Mouse (Mus musculus) brown adipose tissue, adult 24 weeks (tissue): ENCODE measurements around the gene Pakap. TPM values are rescaled to one million over a fixed set of nuclear protein-coding genes. Genes with fewer than 3 reads are reported as not detected.
"Not testable (repeated sequence)": the region's sequence is repeated elsewhere in the genome, so short reads cannot be mapped to it uniquely, and the experiment has no call there.

ENCODE experiments used
- H3K27ac ChIP-seq: fragments of 200-500 bp; replicated peaks from 2 replicates; pipeline ENCODE4 v1.5.1; 2012; ENCODE audit warnings: low read depth, mild to moderate bottlenecking, low read length
- H3K4me1 ChIP-seq: fragments of 200-500 bp; 2 replicates; pipeline ENCODE4 v1.6.1; 2012; ENCODE audit warnings: low read length, mixed read lengths; ENCODE audit not compliant: control insufficient read depth, insufficient read depth, insufficient read length
- H3K4me3 ChIP-seq: fragments of 200-500 bp; 2 replicates; pipeline ENCODE4 v1.5.1; 2012; ENCODE audit warnings: low read depth, mild to moderate bottlenecking, low read length, moderate library complexity; ENCODE audit not compliant: insufficient read depth
- polyA plus RNA-seq: library from polyadenylated mRNA; stranded (reverse); fragments of >200 nt; gene quantifications from 2 replicates; pipeline ENCODE4 v1.2.4, GENCODE M21; 2012; ENCODE audit not compliant: missing spikeins, insufficient read depth, insufficient read length

Pakap gene
- polyA plus RNA-seq, 1 experiment = 30.1 TPM

DNA sequence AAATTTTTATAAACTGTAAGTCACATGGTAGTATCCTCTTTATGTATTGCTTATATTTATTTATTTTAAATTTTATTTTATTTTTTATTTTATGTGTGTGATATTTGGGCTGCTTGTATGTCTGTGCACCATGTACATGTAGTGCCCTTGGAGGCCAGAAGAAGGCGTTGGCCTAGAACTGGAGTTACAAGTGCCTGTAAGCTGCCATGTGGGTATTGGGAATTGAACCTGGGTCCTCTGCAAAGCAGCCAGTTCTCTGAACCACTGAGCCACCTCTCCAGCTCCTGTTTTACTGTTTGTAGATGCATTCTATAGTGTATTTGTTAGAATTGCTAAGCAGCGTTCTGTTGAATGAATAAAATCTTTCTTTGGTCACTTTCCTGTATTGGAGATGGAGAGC lies 320.3 kb downstream of the Pakap start:
- no peak overlapping the region for H3K27ac ChIP-seq
- no peak overlapping the region for H3K4me3 ChIP-seq
- H3K4me1 ChIP-seq = peaks cover 23% of the 10 kb centered on the region

DNA sequence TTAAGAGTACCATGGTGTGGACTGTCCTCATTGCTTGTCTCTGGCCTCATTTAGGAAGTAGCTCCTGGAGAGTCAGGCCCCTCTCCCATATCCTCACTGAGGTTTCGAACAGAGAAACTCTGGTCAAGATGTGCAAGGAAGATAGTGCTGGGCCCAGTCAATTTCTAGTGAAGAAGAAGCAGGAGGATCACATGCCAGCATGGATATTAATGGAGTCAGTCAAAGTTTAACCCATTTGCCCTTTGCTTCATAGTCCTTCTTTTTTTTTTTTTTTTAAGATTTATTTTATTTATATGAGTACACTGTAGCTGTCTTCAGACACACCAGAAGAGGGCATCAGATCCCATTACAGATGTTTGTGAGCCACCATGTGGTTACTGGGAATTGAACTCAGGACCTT lies 321.0 kb downstream of the Pakap start:
- not testable (repeated sequence) for H3K27ac ChIP-seq, H3K4me3 ChIP-seq
- peaks cover 19% of the 10 kb centered on the region for H3K4me1 ChIP-seq

DNA sequence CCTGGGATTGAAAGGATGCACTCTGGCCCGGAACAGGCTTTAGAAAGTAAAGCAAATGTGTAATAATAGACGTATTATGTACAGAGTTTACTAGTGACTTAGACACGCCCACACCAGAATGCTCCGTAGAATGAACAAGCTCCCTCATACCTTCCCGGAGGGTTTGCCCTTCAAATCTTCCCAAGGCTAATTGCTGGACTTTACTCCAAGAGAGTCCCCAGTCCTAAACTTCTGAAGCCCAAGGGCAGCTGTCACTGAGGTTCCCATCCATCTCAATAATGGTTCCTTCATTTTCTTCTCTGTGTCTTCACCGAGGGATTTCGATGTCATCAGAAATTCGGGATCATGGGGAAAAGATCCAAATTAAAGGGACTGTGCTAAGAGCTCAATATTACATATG lies 321.8 kb downstream of the Pakap start:
- Histone ChIP-seq H3K4me1 (peaks cover 13% of the 10 kb centered on the region; the same call in 1 of the 2 replicates), H3K27ac (no peak overlapping the region), H3K4me3 (no peak overlapping the region)

DNA sequence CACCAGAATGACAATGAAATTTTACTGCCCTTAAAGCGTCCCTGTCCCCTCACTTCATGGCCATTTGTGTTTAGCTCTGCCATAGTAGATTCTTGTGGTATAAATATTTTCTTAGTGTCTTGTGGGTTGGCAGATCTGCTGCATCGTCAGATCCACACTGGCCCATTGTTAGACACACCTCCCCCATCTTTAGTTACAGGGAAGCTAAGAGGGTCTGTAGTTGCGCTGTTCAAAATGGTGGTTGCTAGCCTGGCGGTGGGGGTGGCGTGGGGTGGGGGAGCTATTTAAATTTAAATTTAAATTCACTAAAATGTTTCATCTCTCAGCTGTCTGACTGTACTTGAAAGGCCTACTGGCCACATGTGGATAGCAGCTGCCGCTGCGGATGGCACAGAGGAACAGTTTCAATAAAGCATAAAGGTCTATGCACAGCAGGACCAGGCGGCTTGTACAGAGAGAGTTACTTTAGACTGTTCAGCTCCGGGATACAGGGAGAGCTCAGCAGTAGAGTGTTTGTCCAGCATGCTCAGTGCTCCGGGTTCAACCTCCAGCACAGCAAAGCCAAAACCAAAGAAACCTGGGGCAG lies 324.1 kb downstream of the Pakap start:
- Histone ChIP-seq H3K27ac (no peak overlapping the region), H3K4me3 (no peak overlapping the region), H3K4me1 (peaks cover 8% of the 10 kb centered on the region; the same call in 1 of the 2 replicates)

DNA sequence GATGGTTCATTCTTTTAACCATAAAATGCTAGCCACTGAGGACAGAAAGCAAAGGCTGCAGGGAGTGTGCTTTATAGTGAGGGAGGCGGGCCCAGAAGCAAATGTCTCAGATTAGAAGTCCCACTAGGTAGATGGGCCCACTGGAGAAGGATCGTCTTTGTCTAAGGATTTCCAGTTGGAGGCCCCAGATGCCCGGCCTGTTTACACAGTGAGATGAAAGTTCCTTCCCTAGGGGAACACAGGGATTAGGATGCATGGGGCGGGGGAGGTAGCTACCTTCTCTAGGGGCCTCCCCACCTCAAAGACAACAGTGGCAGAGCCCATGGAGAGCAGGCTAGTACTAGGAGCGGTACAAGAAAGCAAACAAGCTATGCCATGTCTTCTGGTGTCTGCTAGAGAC lies 327.2 kb downstream of the Pakap start:
- Histone ChIP-seq H3K4me3 (no peak overlapping the region), H3K27ac (peak overlapping the region; percentile 43; the same call in 1 of the 2 replicates)

DNA sequence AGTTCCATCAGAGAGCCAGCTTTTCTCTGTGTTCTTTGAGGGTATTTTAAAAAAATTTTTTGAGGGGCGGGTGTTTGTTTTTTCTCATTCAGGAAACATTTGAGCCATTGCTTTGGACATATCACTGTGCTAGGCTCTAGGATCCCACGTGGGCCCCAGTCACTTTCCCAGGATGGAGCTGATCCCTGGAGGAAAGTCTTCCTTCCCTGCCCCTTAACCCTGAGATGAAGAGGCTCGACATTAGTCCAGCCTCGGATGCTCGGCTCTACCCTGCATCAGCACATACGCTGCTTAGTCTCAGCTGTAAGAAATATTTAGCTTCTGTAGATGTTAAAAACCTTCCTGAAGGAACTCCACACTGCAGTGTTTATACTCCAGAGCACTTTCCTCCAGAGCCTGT lies 327.9 kb downstream of the Pakap start:
- H3K4me3 ChIP-seq = no peak overlapping the region
- peaks cover 8% of the 10 kb centered on the region; the same call in 1 of the 2 replicates for H3K4me1 ChIP-seq
- no peak overlapping the region for H3K27ac ChIP-seq

More for the DNA sequence above, 327.2 kb downstream of the Pakap start:
- peaks cover 8% of the 10 kb centered on the region; the same call in 1 of the 2 replicates for H3K4me1 ChIP-seq

DNA sequence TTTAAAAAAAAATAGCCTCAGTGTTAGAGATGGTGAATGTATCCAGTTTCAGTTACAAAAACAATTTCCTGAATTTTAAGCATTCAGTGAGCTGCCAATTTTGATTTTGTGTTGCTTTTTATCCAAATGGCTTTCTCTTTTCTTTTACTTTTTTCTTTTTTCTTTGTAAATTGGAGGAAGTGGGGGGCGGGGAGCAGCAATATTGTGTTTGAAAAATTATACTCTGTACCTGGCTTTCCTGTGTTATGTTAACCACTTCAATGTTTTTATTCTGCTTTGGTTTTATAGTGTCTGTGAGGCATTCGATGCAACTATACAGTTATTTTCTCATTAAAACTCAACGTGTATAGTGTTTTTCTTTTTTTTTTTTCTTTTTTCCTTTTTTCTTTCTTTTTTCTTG lies 328.7 kb downstream of the Pakap start:
- Histone ChIP-seq H3K4me3 (no peak overlapping the region), H3K4me1 (peaks cover 8% of the 10 kb centered on the region; the same call in 1 of the 2 replicates), H3K27ac (no peak overlapping the region)

DNA sequence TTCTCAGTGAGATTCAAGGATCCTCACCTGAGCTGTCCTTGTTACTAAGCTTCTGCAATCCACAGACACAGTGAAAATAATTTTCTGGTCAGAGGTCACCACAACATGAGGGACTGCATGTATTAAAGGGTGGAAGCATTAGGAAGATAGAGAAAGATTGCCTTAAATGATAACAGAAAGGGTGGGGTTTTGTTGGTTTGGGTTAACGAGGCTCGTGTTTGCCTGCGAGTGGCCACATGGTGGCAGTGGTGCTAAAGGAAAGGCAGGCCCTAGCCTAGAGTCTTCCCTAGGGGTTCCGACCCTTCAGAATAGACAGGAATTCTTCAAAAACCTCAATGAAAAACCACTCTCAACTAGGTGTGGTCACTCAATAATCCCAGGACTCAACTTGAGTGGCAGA lies 333.2 kb downstream of the Pakap start:
- Histone ChIP-seq H3K4me3 (no peak overlapping the region), H3K4me1 (peaks cover 2% of the 10 kb centered on the region; the same call in 1 of the 2 replicates), H3K27ac (no peak overlapping the region)

DNA sequence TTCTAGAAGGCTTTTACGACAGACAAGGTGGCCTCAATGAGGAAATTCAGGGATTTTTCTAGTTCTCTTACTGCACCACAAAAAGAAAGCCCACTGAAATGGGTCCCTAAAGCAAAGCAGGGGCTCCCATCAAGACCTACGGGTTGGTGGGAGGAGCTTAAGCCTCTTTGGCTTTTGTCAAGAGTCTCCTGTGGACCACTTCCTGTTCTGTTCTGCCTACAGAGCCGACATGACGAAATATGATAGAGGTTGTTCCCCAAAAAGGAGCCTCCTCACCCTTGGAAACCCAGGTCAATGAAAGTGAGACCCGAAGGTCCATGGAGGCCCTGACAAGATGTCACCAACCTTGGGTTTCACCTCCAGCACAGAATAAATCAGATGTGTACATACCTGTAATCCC lies 334.6 kb downstream of the Pakap start:
- no peak overlapping the region for H3K4me3 ChIP-seq
- no peaks in the 10 kb centered on the region for H3K4me1 ChIP-seq
- no peak overlapping the region for H3K27ac ChIP-seq

DNA sequence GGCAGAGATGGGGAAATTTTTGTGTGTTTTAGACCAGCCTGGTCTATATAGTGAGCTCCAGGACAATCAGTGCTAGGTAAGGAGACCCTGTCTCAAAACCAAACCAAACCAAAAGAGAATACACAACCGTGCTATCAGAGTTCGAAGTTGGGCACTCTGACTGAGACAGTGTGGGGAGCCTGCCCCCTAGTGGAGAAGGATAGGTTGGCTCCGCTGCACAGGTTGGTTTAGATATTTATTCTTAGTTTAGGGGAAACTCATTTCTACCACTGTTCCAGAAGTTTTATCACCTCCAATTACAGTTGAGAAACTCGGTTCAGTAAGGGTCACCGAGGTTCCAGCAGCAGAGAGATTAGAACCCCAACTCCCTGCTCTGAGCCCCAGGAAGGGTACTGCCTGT lies 336.2 kb downstream of the Pakap start:
- Histone ChIP-seq H3K4me1 (no peaks in the 10 kb centered on the region), H3K4me3 (no peak overlapping the region)

DNA sequence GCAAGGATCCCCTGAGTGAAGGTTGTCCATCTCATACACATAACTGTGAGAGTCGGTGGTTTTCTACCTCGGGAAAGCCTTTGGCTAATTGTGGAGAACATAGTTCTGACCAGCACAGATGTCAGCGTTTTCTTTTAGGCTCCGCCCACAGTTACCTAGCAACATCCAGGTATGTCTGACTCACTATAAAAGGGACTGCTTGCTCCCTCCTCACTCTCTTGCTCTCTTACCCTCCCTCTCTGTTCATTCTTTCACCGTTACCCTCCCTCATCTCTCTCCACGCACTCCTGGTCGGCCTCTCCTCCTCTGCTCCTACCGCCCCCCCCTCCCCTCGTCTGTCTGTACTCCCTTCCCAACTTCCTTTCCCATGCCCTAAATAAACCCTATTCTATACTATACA lies 336.7 kb downstream of the Pakap start:
- no peak overlapping the region for H3K4me3 ChIP-seq
- no peaks in the 10 kb centered on the region for H3K4me1 ChIP-seq
- H3K27ac ChIP-seq = no peak overlapping the region

More for the DNA sequence above, 336.2 kb downstream of the Pakap start:
- no peak overlapping the region for H3K27ac ChIP-seq

DNA sequence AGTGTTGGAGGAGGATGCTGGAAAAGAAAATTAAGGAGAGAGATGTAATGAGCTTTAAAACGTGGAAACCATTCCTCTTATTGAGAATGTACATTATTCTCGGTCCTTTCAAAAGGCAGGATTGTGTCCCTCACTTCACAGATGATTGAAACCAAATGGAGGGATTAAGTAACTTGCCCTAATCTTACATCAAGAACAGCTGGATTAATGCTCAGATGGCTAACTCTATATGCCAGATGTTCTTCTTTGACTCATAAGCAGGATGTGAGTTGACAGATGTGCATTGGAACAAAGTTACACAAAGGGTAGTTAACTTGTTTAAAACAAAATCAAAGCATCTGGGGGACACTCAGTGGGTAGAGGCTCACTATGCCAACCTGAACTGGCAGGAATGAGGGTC lies 338.7 kb downstream of the Pakap start:
- H3K27ac ChIP-seq = no peak overlapping the region
- H3K4me1 ChIP-seq = no peaks in the 10 kb centered on the region
- H3K4me3 ChIP-seq = no peak overlapping the region

DNA sequence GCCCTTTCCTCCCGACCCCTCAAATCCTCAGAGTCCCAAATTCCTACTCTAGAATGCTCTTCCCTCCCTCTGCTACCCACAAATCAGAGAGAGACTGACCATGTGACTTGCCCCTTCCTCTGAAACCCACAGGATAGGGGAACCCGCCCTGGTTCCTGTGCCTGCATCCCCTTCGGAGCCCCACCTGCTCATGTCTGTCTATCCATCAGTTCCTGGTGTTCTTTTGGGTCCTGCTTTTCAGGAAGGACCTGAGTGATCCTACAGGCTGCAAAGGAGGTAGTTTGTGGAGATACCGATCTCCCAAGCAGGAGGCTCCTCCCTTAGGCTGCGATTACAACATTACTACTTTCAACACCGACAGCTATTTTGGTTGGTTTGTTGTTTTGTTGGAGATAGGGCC lies 340.9 kb downstream of the Pakap start:
- Histone ChIP-seq H3K4me3 (no peak overlapping the region), H3K4me1 (no peaks in the 10 kb centered on the region), H3K27ac (no peak overlapping the region)

DNA sequence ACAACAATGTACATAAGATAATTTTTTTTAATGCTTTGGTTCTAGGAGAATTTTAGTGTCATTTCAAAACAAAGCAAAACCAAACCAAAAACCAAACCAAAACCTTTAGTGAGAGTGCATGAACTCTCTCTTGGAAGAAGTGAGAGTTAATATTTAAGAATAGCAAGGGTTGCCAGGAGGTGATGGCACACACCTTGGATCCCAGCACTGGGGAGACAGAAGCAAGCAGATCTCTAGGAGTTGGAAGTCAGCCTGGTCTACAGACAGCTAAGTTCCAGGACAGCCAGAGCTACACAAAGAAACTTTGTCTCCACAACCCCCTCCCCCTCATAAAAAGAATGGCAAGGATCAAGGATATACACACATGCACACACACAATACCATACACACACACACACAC lies 345.0 kb downstream of the Pakap start:
- Histone ChIP-seq H3K4me1 (no peaks in the 10 kb centered on the region), H3K4me3 (no peak overlapping the region), H3K27ac (no peak overlapping the region)

DNA sequence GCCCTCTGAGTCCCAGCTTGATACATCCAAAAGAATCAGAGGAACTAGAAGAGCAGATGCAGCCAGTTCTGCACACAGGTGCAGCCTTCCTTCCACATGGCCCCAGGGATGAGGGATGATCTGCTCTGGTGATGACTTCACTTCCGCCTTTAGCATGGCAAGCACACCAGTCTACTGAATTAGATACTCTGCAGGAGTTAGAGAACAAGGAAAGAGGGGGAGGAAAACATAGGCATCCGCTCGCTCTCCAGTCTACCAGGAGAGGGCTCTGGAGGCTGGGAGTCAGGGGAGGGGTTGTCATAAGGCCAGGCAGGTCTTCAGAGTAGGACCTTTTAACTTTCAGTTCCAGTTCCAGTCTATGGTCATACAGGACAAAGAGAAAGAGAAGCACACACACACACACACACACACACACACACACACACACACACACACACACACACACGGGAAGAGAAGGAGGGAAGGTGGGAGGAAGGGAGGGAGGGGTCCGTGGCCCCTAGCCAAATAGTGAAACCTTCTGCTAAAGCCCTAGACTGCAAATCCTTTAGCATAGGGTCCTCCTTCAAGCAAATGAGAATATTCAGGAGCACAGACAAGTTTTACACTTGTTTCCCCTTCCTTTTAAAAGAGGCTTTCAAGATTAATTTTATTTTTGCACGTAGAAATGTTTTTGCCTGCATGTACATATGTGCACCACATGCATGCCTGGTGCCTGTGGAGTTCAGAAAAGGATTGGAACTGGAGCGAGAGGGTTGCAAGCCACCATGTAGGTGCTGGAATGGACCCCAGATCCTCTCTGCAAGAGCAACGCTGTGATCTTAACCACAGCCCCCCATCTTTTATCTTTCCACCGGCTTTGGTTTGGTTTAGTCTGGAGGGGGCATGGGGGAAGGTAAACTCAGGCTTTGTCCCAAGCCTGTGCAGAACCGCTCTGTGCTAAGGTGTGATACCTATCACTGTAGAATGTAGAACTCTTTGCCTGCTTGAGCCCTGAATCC lies 346.5 kb downstream of the Pakap start:
- no peak overlapping the region for H3K4me3 ChIP-seq
- no peak overlapping the region for H3K27ac ChIP-seq
- H3K4me1 ChIP-seq = no peaks in the 10 kb centered on the region
